Mouse (Mus musculus) liver, embryonic 11.5 days (tissue): ENCODE measurements at regions not wholly inside any gene's neighbourhood (a gene's known extent, or its start where the extent isn't known, plus 50 kb on each side); places are given as distances from the start of the nearest gene placed in this dataset.
"Not testable (repeated sequence)": the region's sequence is repeated elsewhere in the genome, so short reads cannot be mapped to it uniquely, and the experiment has no call there.

Source experiments
- ATAC-seq: fragments of 200-750 bp; cut with Nextera tagmentation; replicated peaks from 2 replicates; pipeline ENCODE4 v1.8.0; 2017; ENCODE audit warnings: moderate number of reproducible peaks, mild to moderate bottlenecking, moderate TSS enrichment, moderate library complexity; ENCODE audit not compliant: low FRiP score
- DNase-seq: peaks from one replicate; pipeline ENCODE4 v3.0.0-alpha.2; 2017; ENCODE audit warnings: low spot score
- H3K27ac ChIP-seq: fragments of 300-500 bp; sonication (generic); 2 replicates; pipeline ENCODE4 v1.5.1; 2014; ENCODE audit warnings: mild to moderate bottlenecking, low read depth, low read length, control low read depth
- H3K27me3 ChIP-seq: fragments of 300-500 bp; sonication (generic); replicated peaks from 2 replicates; pipeline ENCODE4 v1.6.1; 2014; ENCODE audit warnings: low read length, mixed read lengths; ENCODE audit not compliant: control insufficient read depth, insufficient read depth
- H3K36me3 ChIP-seq: fragments of 300-500 bp; sonication (generic); 2 replicates; pipeline ENCODE4 v1.6.1; 2014; ENCODE audit warnings: mild to moderate bottlenecking, low read length, moderate library complexity, mixed read lengths; ENCODE audit not compliant: control insufficient read depth, insufficient read depth
- H3K4me1 ChIP-seq: fragments of 300-500 bp; sonication (generic); replicated peaks from 2 replicates; pipeline ENCODE4 v1.6.1; 2014; ENCODE audit warnings: low read length, mixed read lengths; ENCODE audit not compliant: control insufficient read depth, insufficient read depth
- H3K4me2 ChIP-seq: fragments of 300-500 bp; sonication (generic); 2 replicates; pipeline ENCODE4 v1.6.1; 2014; ENCODE audit warnings: mild to moderate bottlenecking, control low read depth, moderate library complexity
- H3K4me3 ChIP-seq: fragments of 300-500 bp; sonication (generic); 2 replicates; pipeline ENCODE4 v1.5.1; 2014; ENCODE audit warnings: low read depth, low read length, control low read depth
- H3K9ac ChIP-seq: fragments of 300-500 bp; sonication (generic); 2 replicates; pipeline ENCODE4 v1.6.1; 2014; ENCODE audit warnings: low read depth, low read length, control low read depth
- H3K9me3 ChIP-seq: fragments of 300-500 bp; sonication (generic); 2 replicates; pipeline ENCODE4 v1.6.1; 2016; ENCODE audit warnings: low read length, inconsistent platforms, mixed read lengths; ENCODE audit not compliant: control insufficient read depth
- WGBS: fragments of 180-500 bp; shearing (Covaris S2); extraction: QIAGEN DNeasy Blood & Tissue Kit; methylation state at CpG from one replicate; pipeline ENCODE4 v1.1.7; 2014; 5-methylcytosine and 5-hydroxymethylcytosine counted together

DNA sequence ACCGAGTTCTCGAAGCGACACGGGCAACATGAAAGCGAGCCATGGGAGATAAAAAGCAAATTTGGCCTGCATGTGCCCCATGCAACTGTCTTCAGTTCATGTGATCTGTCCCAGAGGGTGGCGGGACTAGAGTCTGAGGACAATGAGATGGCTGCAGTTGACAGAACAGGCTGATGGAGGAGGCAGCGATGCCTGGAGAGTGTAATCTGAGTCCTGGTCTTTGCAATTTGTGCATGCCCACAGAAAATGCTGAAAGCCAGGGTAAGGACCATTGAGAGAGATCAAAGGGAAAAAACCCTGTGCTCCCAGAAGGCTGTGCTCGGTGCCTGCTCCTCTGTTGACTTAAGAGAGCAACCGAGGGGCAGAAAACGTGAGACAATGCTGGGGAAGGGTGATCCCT is 624.8 kb upstream of the BB014433 start:
- Histone ChIP-seq H3K4me2 (no peak overlapping the region), H3K9me3 (no peaks in the 10 kb centered on the region), H3K4me3 (no peak overlapping the region), H3K36me3 (no peaks in the 10 kb centered on the region), H3K27me3 (no peaks in the 10 kb centered on the region), H3K4me1 (no peaks in the 10 kb centered on the region), H3K27ac (no peak overlapping the region), H3K9ac (no peak overlapping the region)
- ATAC-seq (no peak), DNase-seq (no peak)
- WGBS, result 68% methylated on average over 10 of the region's 10 CpGs

GRCm38 (mm10) chr8:15670298-15670697 is 624.4 kb upstream of the BB014433 start:
- no peak overlapping the region for H3K9ac ChIP-seq
- H3K4me2 ChIP-seq, result no peak overlapping the region
- no peak overlapping the region for H3K4me3 ChIP-seq
- H3K36me3 ChIP-seq, result no peaks in the 10 kb centered on the region
- no peak overlapping the region for H3K27ac ChIP-seq
- H3K4me1 ChIP-seq, result no peaks in the 10 kb centered on the region
- no peaks in the 10 kb centered on the region for H3K27me3 ChIP-seq
- 83% methylated on average over 5 of the region's 5 CpGs for WGBS
- no peaks in the 10 kb centered on the region for H3K9me3 ChIP-seq
- ATAC-seq (no peak), DNase-seq (no peak)

DNA sequence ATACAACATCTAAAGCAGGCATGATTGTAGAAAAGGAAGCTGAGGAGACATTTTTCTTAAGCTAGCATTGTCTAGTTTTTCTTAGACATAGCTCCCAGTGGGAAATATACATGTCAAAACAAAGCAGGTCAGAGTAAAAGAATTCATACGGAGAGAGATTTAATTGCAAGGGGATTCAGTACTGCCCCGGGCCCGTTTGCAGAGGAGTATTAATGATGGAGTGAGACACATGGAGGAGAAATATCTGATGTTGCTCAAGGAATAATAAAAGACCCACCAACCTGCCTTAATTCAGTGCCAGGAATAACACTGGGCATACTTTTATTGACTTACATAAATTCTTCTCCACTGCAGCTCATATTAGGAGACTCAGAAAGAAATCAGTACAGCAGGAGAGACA is 623.6 kb upstream of the BB014433 start:
- Histone ChIP-seq H3K27ac (no peak overlapping the region), H3K36me3 (no peaks in the 10 kb centered on the region), H3K9ac (no peak overlapping the region), H3K27me3 (no peaks in the 10 kb centered on the region), H3K4me3 (no peak overlapping the region), H3K4me2 (no peak overlapping the region), H3K9me3 (no peaks in the 10 kb centered on the region), H3K4me1 (no peaks in the 10 kb centered on the region)
- 78% methylated on average over 3 of the region's 3 CpGs for WGBS
- DNase-seq, result no peak
- ATAC-seq, result no peak

DNA sequence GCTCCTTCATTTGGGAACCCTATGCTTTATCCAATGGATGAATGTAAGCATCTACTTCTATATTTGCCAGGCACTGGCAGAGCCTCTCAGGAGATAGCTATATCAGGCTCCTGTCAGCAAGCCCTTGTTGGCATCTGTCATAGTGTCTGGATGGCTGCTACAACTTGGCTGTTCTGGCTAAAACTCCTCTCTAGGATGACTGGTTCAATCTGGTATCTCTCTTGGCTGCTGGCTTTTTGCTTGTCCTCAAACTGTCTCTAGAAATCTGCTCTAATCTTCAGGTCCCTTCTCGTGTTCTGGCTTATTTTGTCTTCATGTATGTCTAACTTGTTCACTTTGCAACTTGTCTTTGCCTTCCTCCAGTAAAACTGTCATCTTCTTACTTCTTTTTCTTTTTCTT is 614.7 kb upstream of the BB014433 start:
- no peaks in the 10 kb centered on the region for H3K4me1 ChIP-seq
- H3K4me3 ChIP-seq, result no peak overlapping the region
- H3K27ac ChIP-seq, result no peak overlapping the region
- no peak overlapping the region for H3K4me2 ChIP-seq
- H3K9me3 ChIP-seq, result peaks cover 3% of the 10 kb centered on the region; the same call in 1 of the 2 replicates
- no peaks in the 10 kb centered on the region for H3K36me3 ChIP-seq
- no peaks in the 10 kb centered on the region for H3K27me3 ChIP-seq
- DNase-seq (no peak), ATAC-seq (no peak)
- 63% methylated on average over 1 of the region's 1 CpGs for WGBS
- no peak overlapping the region for H3K9ac ChIP-seq

GRCm38 (mm10) chr8:15634769-15635366 is 589.0 kb upstream of the BB014433 start:
- no peak overlapping the region for H3K4me2 ChIP-seq
- H3K27ac ChIP-seq, result no peak overlapping the region
- no peak overlapping the region for H3K4me3 ChIP-seq
- H3K36me3 ChIP-seq, result no peaks in the 10 kb centered on the region
- DNase-seq (no peak), ATAC-seq (no peak)
- 78% methylated on average over 4 of the region's 4 CpGs for WGBS
- 0 out of 2 replicates have a peak, but pooled peaks cover 6% of the 10 kb centered on the region for H3K9me3 ChIP-seq
- H3K9ac ChIP-seq, result no peak overlapping the region
- H3K27me3 ChIP-seq, result no peaks in the 10 kb centered on the region
- H3K4me1 ChIP-seq, result no peaks in the 10 kb centered on the region

DNA sequence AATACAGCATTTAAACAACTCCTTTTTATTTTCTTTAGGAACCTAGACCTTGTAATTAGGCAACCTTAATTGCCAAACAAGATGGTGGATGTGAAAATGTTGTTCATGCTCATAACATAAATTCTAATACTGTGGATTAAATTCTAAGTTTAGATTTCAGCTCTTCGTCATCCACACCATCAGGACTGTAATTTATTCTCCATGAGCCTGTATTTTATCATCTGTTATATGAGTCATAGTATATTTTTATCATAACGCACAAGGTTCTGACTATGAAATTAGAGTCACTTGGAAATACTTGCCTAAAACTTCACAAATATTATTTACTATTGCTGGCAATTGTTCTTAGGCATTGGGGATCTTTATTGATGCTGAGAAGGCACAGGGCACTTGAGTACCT is 582.7 kb upstream of the BB014433 start:
- Histone ChIP-seq H3K9me3 (no peaks in the 10 kb centered on the region), H3K27ac (no peak overlapping the region), H3K27me3 (no peaks in the 10 kb centered on the region), H3K4me2 (no peak overlapping the region), H3K4me1 (no peaks in the 10 kb centered on the region), H3K4me3 (no peak overlapping the region), H3K9ac (no peak overlapping the region), H3K36me3 (no peaks in the 10 kb centered on the region)
- DNase-seq (no peak), ATAC-seq (no peak)
- 70% methylated on average over 2 of the region's 2 CpGs for WGBS

DNA sequence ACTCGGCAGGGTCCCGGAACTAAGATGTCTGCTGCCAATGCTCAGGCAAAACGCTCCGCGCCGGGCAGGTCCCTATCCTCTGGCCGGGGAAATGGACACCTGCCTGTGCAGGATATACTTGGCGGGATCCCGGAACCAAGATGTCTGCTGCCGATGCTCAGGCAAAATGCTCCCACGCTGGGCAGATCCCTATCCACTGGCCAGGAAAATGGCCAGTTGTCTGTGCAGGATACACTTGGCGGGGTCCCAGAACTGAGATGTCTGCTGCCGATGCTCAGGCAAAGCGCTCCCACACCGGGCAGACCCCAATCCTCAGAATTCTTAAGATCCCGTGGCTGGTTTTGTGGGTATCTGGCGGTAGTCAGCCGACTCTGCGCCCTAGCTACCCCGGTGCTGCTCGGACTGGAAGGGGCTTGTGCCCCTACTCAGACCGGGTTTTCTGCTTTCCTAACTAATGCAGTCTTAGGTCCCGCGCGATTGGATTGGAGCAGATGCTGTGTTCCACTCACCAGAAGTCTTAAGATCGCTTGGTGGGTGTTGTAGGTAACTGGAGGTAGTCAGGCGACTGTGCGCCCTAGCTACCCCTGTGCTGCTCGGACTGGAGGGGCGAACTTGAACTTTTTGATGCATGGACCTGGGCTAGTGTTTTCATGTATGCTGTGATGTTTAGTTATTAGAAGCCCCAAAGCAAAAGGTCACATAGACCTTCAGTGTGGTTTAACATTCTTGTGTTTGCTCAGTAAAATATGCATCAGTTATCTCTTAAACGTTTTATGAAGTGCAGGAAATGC is 577.9 kb upstream of the BB014433 start:
- 78% methylated on average over 29 of the region's 31 CpGs for WGBS
- H3K9ac ChIP-seq, H3K36me3 ChIP-seq, H3K4me2 ChIP-seq, H3K9me3 ChIP-seq, H3K4me3 ChIP-seq, H3K27ac ChIP-seq, H3K4me1 ChIP-seq, ATAC-seq, H3K27me3 ChIP-seq, DNase-seq: not testable (repeated sequence)

GRCm38 (mm10) chr8:15610217-15610616 is 564.3 kb upstream of the BB014433 start:
- WGBS, result 79% methylated on average over 8 of the region's 8 CpGs
- H3K27ac ChIP-seq, result no peak overlapping the region
- H3K4me3 ChIP-seq, result no peak overlapping the region
- H3K4me2 ChIP-seq, result no peak overlapping the region
- no peaks in the 10 kb centered on the region for H3K9me3 ChIP-seq
- H3K36me3 ChIP-seq, result no peaks in the 10 kb centered on the region
- DNase-seq, result no peak
- no peaks in the 10 kb centered on the region for H3K4me1 ChIP-seq
- H3K27me3 ChIP-seq, result no peaks in the 10 kb centered on the region
- ATAC-seq, result no peak
- H3K9ac ChIP-seq, result no peak overlapping the region

DNA sequence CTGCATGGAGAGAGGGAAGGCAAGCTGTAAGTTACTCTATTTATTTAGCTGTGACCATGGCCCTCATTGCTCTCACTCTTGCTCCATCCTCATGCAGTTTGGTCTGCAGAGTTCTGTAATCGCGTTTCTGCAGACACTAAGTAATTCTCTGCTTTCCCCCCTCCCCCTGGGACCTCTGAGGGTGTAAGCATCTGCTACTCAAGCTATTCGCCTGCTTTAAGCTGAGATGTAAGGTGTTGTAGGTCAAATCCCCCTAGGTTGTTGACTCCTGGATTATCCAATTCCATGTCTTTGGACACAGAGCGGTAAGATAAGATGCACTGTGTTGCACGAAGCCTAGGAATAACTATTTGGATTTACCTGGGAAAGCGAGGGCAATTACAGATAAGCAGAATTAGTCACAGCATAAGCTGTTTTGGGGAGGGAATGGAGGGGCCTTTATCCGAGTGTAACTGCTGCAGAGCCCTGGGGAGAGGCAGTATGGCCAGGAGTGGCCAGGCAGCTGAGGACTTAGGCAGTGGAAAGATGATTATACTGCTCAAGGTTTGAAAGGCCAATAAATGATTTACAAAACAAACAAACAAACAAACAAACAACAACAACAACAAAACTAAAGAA is 561.8 kb upstream of the BB014433 start:
- Histone ChIP-seq H3K36me3 (no peaks in the 10 kb centered on the region), H3K4me3 (no peak overlapping the region), H3K9ac (no peak overlapping the region), H3K4me1 (no peaks in the 10 kb centered on the region), H3K27ac (no peak overlapping the region), H3K9me3 (no peaks in the 10 kb centered on the region), H3K27me3 (no peaks in the 10 kb centered on the region), H3K4me2 (no peak overlapping the region)
- DNase-seq (no peak), ATAC-seq (no peak)
- 41% methylated on average over 7 of the region's 7 CpGs for whole genome bisulfite sequencing
